Mouse (Mus musculus) 416B (cell line): ENCODE measurements around the gene Ccdc54.

Source experiments
- DNase-seq: peaks from one replicate; pipeline ENCODE4 v3.0.0; 2011; ENCODE audit warnings: low read depth

Ccdc54 gene

GRCm38 (mm10) chr16:50591054-50591453 is at the start of gene Ccdc54:
TSS of gene Ccdc54 (minus strand) at chr16:50591154.
- no peak for DNase-seq

GRCm38 (mm10) chr16:50632585-50632984 is 41.6 kb upstream of the Ccdc54 start:
- peak; percentile 95 for DNase-seq

GRCm38 (mm10) chr16:50615569-50615968 is 24.6 kb upstream of the Ccdc54 start:
- no peak for DNase-seq

- DNase-seq: peak; percentile 72
Measured at GRCm38 (mm10) chr16:50612944-50613343, 22.0 kb upstream of the Ccdc54 start.

- peak; percentile 61 for DNase-seq
Measured at GRCm38 (mm10) chr16:50610580-50610979, 19.6 kb upstream of the Ccdc54 start.

- DNase-seq: no peak
Measured at GRCm38 (mm10) chr16:50607776-50608562, 17.0 kb upstream of the Ccdc54 start.

GRCm38 (mm10) chr16:50604826-50605225 is 13.9 kb upstream of the Ccdc54 start:
- DNase-seq: no peak

- no peak for DNase-seq
Measured at GRCm38 (mm10) chr16:50601947-50602346, 11.0 kb upstream of the Ccdc54 start.

- peak; percentile 95 for DNase-seq
Measured at GRCm38 (mm10) chr16:50600665-50601064, 9.7 kb upstream of the Ccdc54 start.

GRCm38 (mm10) chr16:50596679-50597078 is 5.7 kb upstream of the Ccdc54 start:
- peak; percentile 53 for DNase-seq

GRCm38 (mm10) chr16:50596171-50596570 is 5.2 kb upstream of the Ccdc54 start:
- no peak for DNase-seq

- no peak for DNase-seq
Measured at GRCm38 (mm10) chr16:50594876-50595275, 3.9 kb upstream of the Ccdc54 start.

- DNase-seq: no peak
Measured at GRCm38 (mm10) chr16:50593361-50593760, 2.4 kb upstream of the Ccdc54 start.

- DNase-seq: no peak
Measured at GRCm38 (mm10) chr16:50589574-50590151, 1.3 kb downstream of the Ccdc54 start.

- peak; percentile 78 for DNase-seq
Measured at GRCm38 (mm10) chr16:50588191-50588590, 2.8 kb downstream of the Ccdc54 start.

GRCm38 (mm10) chr16:50587139-50587538 is 3.8 kb downstream of the Ccdc54 start:
- DNase-seq: no peak

GRCm38 (mm10) chr16:50578361-50578760 is 12.6 kb downstream of the Ccdc54 start:
- DNase-seq: peak; percentile 43

GRCm38 (mm10) chr16:50572557-50572956 is 18.4 kb downstream of the Ccdc54 start:
- no peak for DNase-seq

- DNase-seq: no peak
Measured at GRCm38 (mm10) chr16:50559163-50559771, 31.7 kb downstream of the Ccdc54 start.

- no peak for DNase-seq
Measured at GRCm38 (mm10) chr16:50553828-50554227, 37.1 kb downstream of the Ccdc54 start.

GRCm38 (mm10) chr16:50551871-50552528 is 39.0 kb downstream of the Ccdc54 start:
- peak; percentile 42 for DNase-seq

GRCm38 (mm10) chr16:50550927-50551326 is 40.0 kb downstream of the Ccdc54 start:
- DNase-seq: no peak
